In the genomic region with DNA sequence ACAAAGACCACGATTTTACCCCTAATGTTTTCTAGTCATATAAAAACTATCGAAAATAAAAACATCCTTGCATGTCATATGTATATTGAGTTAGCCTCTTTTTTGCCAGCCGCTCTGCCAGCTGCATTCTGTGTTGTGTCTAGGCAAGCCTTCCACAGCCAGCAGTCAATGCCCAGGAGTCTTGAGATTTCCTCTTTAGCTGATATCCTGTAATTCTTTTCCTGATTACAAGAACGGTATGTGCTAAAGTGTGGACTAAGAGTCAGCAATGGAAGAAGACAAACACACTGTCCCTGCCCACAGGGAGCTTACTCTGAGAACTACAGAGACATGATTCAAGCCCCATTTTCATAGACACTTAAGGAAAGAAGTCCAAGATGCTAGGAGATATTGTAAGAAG, we compare ENCODE assay signal across 13 mouse cellular contexts. TPM values are rescaled to one million over a fixed set of nuclear protein-coding genes. Genes with fewer than 3 reads are reported as not detected.
A peak's percentile ranks its signal among the peaks of the same experiment; 100 is the strongest.
DNase-seq lines count a peak whose midpoint lies in the region; ATAC-seq and TF ChIP-seq lines count a peak whose summit lies in the region.
"Had no signal": no experiment of that assay in that cellular context is flagged by ENCODE, and none has a peak within 500 bp of the region (broad histone marks: within the 10 kb centered on the region; RNA-seq: fewer than 3 reads in every experiment).

No protein-coding gene starts in this region.

- no peak for DNase-seq in lung, adult 2 months
- no peak for DNase-seq in liver, embryonic 11.5 days (ENCODE audit: low spot score)
- no peak for DNase-seq in cerebellum, adult 9-11 months
- no peak for DNase-seq in cerebellum, adult 8-10 months
- DNase-seq: adrenal gland, postnatal 14 days; cerebellum, postnatal 14 days; kidney, postnatal 10 days; thymus, postnatal 14 days had no signal

- H3K36me3 ChIP-seq in heart, embryonic 13.5 days = no peaks in the 10 kb centered on the region
- no peaks in the 10 kb centered on the region for H3K36me3 ChIP-seq in heart, embryonic 12.5 days
- H3K36me3 ChIP-seq in lung, embryonic 16.5 days (ENCODE audit: control insufficient read depth, insufficient read depth, low read length) = no peaks in the 10 kb centered on the region
- no peaks in the 10 kb centered on the region for H3K36me3 ChIP-seq in liver, embryonic 11.5 days (ENCODE audit: control insufficient read depth, insufficient read depth, low read length)
- peaks cover 10% of the 10 kb centered on the region for H3K36me3 ChIP-seq in myocyte (ENCODE audit: control insufficient read depth, insufficient read depth)
- H3K36me3 ChIP-seq: midbrain, embryonic 13.5 days had no signal

- no peak overlapping the region for H3K27ac ChIP-seq in heart, embryonic 13.5 days (replicated peaks)
- no peak overlapping the region for H3K27ac ChIP-seq in heart, embryonic 12.5 days (ENCODE audit: poor library complexity, severe bottlenecking)
- peak overlapping the region; percentile 51; the same call in 1 of the 2 replicates for H3K27ac ChIP-seq in lung, embryonic 16.5 days (ENCODE audit: low read length)
- H3K27ac ChIP-seq in liver, embryonic 11.5 days (ENCODE audit: low read depth, low read length) = no peak overlapping the region
- H3K27ac ChIP-seq: midbrain, embryonic 13.5 days had no signal

- 65% methylated on average over 4 of the region's 4 CpGs for WGBS in heart, embryonic 13.5 days
- WGBS in heart, embryonic 12.5 days = 56% methylated on average over 4 of the region's 4 CpGs
- WGBS in lung, embryonic 16.5 days = 69% methylated on average over 4 of the region's 4 CpGs
- WGBS in lung, adult 2 months = 50% methylated on average over 4 of the region's 4 CpGs
- 61% methylated on average over 4 of the region's 4 CpGs for WGBS in liver, embryonic 11.5 days

- ATAC-seq in heart, embryonic 13.5 days (ENCODE audit: extremely low read depth, insufficient number of reproducible peaks, low FRiP score, low TSS enrichment) = no peak
- ATAC-seq in heart, embryonic 12.5 days (ENCODE audit: insufficient number of reproducible peaks, low FRiP score) = no peak
- no peak for ATAC-seq in lung, embryonic 16.5 days (ENCODE audit: low read depth)
- ATAC-seq in liver, embryonic 11.5 days (replicated peaks; ENCODE audit: low FRiP score) = no peak

- H3ac ChIP-seq in myocyte (ENCODE audit: control insufficient read depth, insufficient read length) = no peak overlapping the region

- TF ChIP-seq CTCF in lung, adult 2 months (IDR thresholded peaks at IDR 0.05; ENCODE audit: insufficient read depth, low read length) = no peak

- H3K4me2 ChIP-seq in heart, embryonic 13.5 days = peak overlapping the region; percentile 92; the same call in 1 of the 2 replicates
- H3K4me2 ChIP-seq in heart, embryonic 12.5 days = no peak overlapping the region
- no peak overlapping the region; the same call in 1 of the 2 replicates for H3K4me2 ChIP-seq in lung, embryonic 16.5 days (ENCODE audit: low read depth, low read length)
- H3K4me2 ChIP-seq in liver, embryonic 11.5 days = peak overlapping the region; percentile 94; the same call in 1 of the 2 replicates
- H3K4me2 ChIP-seq in myocyte (ENCODE audit: low read depth) = no peak overlapping the region

- no peaks in the 10 kb centered on the region for H3K27me3 ChIP-seq in heart, embryonic 13.5 days (replicated peaks)
- no peaks in the 10 kb centered on the region for H3K27me3 ChIP-seq in heart, embryonic 12.5 days (replicated peaks)
- H3K27me3 ChIP-seq in lung, embryonic 16.5 days (ENCODE audit: control insufficient read depth, insufficient read depth, low read depth, low read length) = no peaks in the 10 kb centered on the region
- no peaks in the 10 kb centered on the region for H3K27me3 ChIP-seq in liver, embryonic 11.5 days (replicated peaks; ENCODE audit: control insufficient read depth, insufficient read depth, low read length)
- no peaks in the 10 kb centered on the region for H3K27me3 ChIP-seq in myocyte (ENCODE audit: control insufficient read depth, insufficient read depth, insufficient read length)
- H3K27me3 ChIP-seq: midbrain, embryonic 13.5 days had no signal

- H3K9ac ChIP-seq in heart, embryonic 13.5 days = no peak overlapping the region
- H3K9ac ChIP-seq in heart, embryonic 12.5 days = no peak overlapping the region
- H3K9ac ChIP-seq in lung, embryonic 16.5 days (ENCODE audit: low read length) = no peak overlapping the region
- H3K9ac ChIP-seq in liver, embryonic 11.5 days (ENCODE audit: low read depth, low read length) = no peak overlapping the region

- TF ChIP-seq POLR2A in lung, adult 2 months (IDR thresholded peaks at IDR 0.05; ENCODE audit: borderline replicate concordance, extremely low read depth, low read depth, low read length) = no peak
- TF ChIP-seq POLR2A in myocyte (IDR thresholded peaks at IDR 0.05; ENCODE audit: insufficient read length, low read depth) = no peak

- 0 out of 2 replicates have a peak, but pooled peaks cover 5% of the 10 kb centered on the region for H3K9me3 ChIP-seq in heart, embryonic 13.5 days
- no peaks in the 10 kb centered on the region for H3K9me3 ChIP-seq in heart, embryonic 12.5 days (replicated peaks)
- 0 out of 2 replicates have a peak, but pooled peaks cover 2% of the 10 kb centered on the region for H3K9me3 ChIP-seq in lung, embryonic 16.5 days (ENCODE audit: control insufficient read depth, low read length)
- H3K9me3 ChIP-seq in liver, embryonic 11.5 days (ENCODE audit: control insufficient read depth, low read length) = no peaks in the 10 kb centered on the region; the same call in 1 of the 2 replicates
- H3K9me3 ChIP-seq: midbrain, embryonic 13.5 days had no signal

- peaks cover 25% of the 10 kb centered on the region for H3K4me1 ChIP-seq in heart, embryonic 13.5 days
- peaks cover 20% of the 10 kb centered on the region for H3K4me1 ChIP-seq in heart, embryonic 12.5 days (replicated peaks)
- H3K4me1 ChIP-seq in lung, embryonic 16.5 days (replicated peaks; ENCODE audit: control insufficient read depth, insufficient read depth, low read length) = peaks cover 22% of the 10 kb centered on the region
- peaks cover 17% of the 10 kb centered on the region for H3K4me1 ChIP-seq in lung, adult 2 months (ENCODE audit: control insufficient read depth, insufficient read depth, low read length)
- peaks cover 23% of the 10 kb centered on the region for H3K4me1 ChIP-seq in liver, embryonic 11.5 days (replicated peaks; ENCODE audit: control insufficient read depth, insufficient read depth, low read length)

- H3K79me2 ChIP-seq in myocyte (ENCODE audit: control insufficient read depth, insufficient read depth) = peaks cover 34% of the 10 kb centered on the region

- H3K4me3 ChIP-seq in heart, embryonic 13.5 days = no peak overlapping the region
- no peak overlapping the region for H3K4me3 ChIP-seq in heart, embryonic 12.5 days
- H3K4me3 ChIP-seq in lung, embryonic 16.5 days (ENCODE audit: low read length) = no peak overlapping the region
- no peak overlapping the region for H3K4me3 ChIP-seq in lung, adult 2 months (replicated peaks; ENCODE audit: extremely low read depth, low read depth, low read length)
- no peak overlapping the region for H3K4me3 ChIP-seq in liver, embryonic 11.5 days (ENCODE audit: low read depth, low read length)
- H3K4me3 ChIP-seq in myocyte = peak overlapping the region; percentile 95

TF ChIP-seq in myocyte, 11 proteins besides CTCF, POLR2A, EP300 and RAD21:
- TF ChIP-seq TCF3 (IDR thresholded peaks at IDR 0.05; ENCODE audit: insufficient read length, low read depth) (no peak), MAX (IDR thresholded peaks at IDR 0.05; ENCODE audit: low read depth) (no peak), CEBPB (IDR thresholded peaks at IDR 0.05; ENCODE audit: insufficient read depth, poor library complexity, severe bottlenecking) (no peak), E2F4 (IDR thresholded peaks at IDR 0.05; ENCODE audit: insufficient read depth) (no peak), MYOG (IDR thresholded peaks at IDR 0.05; ENCODE audit: control insufficient read depth in 1 of 3, insufficient read depth in 1 of 3, insufficient read length in 2 of 3, low read depth in 2 of 3) (no peak), SRF (IDR thresholded peaks at IDR 0.05; ENCODE audit: control insufficient read depth, insufficient read length, low read depth) (no peak), MYOD1 (IDR thresholded peaks at IDR 0.05; ENCODE audit: control insufficient read depth in 1 of 3, insufficient read length in 2 of 3, low read depth in 2 of 3) (no peak), TCF12 (IDR thresholded peaks at IDR 0.05; ENCODE audit: insufficient read depth, poor library complexity, severe bottlenecking) (no peak), USF1 (IDR thresholded peaks at IDR 0.05; ENCODE audit: low read depth) (no peak), REST (IDR thresholded peaks at IDR 0.05; ENCODE audit: insufficient read depth, insufficient read length) (no peak), POLR2AphosphoS2 (IDR thresholded peaks at IDR 0.05; ENCODE audit: insufficient read length, low read depth) (no peak)

RNA-seq across cellular contexts. Expression of a gene that starts 1.2 kb away (rescaled TPM):
- polyA plus RNA-seq in heart, embryonic 13.5 days (2015; fragmentation: Nextera tagmentation; extraction: Ambion mirVana) = 16.3 and 19.2 TPM in 2 replicates
- polyA plus RNA-seq in heart, embryonic 12.5 days (2016; fragmentation: Nextera tagmentation; extraction: Ambion mirVana) = 23.6 and 26.3 TPM in 2 replicates
- 37.5 and 38.7 TPM in 2 replicates for polyA plus RNA-seq in lung, embryonic 16.5 days (2015; fragmentation: Nextera tagmentation; extraction: Ambion mirVana)
- polyA plus RNA-seq in lung, adult 2 months (2012; rRNA removed) = 10.3 and 13.5 TPM in 2 replicates
- 25.6 and 26.2 TPM in 2 replicates for polyA plus RNA-seq in liver, embryonic 11.5 days (2014; fragmentation: Nextera tagmentation; extraction: Ambion mirVana)
- polyA plus RNA-seq in myocyte (2012; fragmentation: generic; extraction: Trizol) = 25.0 TPM

Comparison
In these comparisons a context has a peak if more than half of its experiments do, and no peak if none do; other contexts are left out.
1. H3K4me2 ChIP-seq: peak in heart, embryonic 13.5 days (single experiment) and liver, embryonic 11.5 days (single experiment); none in heart, embryonic 12.5 days (single experiment), lung, embryonic 16.5 days (single experiment) and myocyte (single experiment).